Mouse (Mus musculus) G1E (cell line): Measurements from ENCODE around the gene Cd300ld5.

Experiments
- CTCF ChIP-seq: IDR thresholded peaks from 2 replicates; pipeline ENCODE4 v1.5.1; 2012; ENCODE audit warnings: low read depth, low read length, inconsistent platforms, mixed read lengths
- GATA1 ChIP-seq: IDR thresholded peaks from 2 replicates; pipeline ENCODE4 v1.6.1; 2012; ENCODE audit warnings: borderline replicate concordance, low read length, inconsistent platforms, mixed read lengths
- GATA2 ChIP-seq: IDR thresholded peaks from 2 replicates; pipeline ENCODE4 v1.6.1; 2012; ENCODE audit warnings: low read depth, low read length, inconsistent platforms, borderline replicate concordance

DNA sequence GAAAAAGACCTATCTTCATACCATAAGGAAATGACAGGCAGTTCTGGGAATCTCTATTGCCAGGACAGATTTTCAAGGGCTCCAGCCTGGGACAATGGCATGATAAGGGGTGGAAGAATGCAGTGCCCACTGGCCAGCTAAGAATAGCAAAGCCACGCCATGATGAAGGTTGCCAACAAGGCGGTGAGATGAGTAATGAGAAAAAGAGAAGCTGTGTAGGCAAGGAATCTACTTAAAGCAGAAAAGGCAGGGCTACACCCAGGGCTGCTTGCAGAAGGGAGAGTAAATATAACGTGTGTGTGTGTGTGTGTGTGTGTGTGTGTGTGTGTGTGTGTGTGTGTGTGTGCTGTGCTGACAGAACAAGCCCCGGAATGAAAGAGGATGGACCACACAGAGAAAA is 55.7 kb downstream of the Cd300ld5 start:
- TF ChIP-seq CTCF (no peak), GATA2 (no peak), GATA1 (no peak)
